Mouse (Mus musculus): Measurements from ENCODE around the gene Jarid2. TPM values are rescaled to one million over a fixed set of nuclear protein-coding genes. Genes with fewer than 3 reads are reported as not detected.

The Jarid2 gene
- polyA plus RNA-seq, 1 experiment = 10.5 TPM

DNA sequence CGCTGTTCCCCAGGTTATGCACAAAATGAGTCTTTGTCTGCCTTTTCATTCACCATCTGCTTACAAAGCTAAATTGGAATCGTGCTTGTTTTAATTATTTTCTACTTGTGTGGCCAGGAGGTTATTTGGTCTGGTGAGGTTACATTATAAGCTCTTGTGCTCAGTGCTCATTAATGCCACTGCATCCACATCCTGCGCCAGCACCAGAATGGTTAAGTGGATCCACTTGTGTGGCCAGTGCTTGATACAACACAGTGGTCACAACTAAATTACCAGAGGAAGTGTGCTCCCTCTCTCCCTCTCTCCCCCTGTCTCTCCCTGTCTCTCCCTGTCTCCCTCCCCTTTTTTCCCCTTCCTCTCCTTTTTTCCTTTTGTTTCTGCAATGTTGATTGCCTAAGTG lies 66.6 kb downstream of the Jarid2 start:
- Histone ChIP-seq H3K4me3 (ENCODE audit: insufficient read depth, low read depth, low read length) (no peak overlapping the region), H3K4me1 (ENCODE audit: control insufficient read depth, insufficient read depth, low read length) (peaks cover 31% of the 10 kb centered on the region), H3K36me3 (ENCODE audit: control insufficient read depth, insufficient read depth, low read length) (no peaks in the 10 kb centered on the region), H3K27ac (ENCODE audit: insufficient read depth, low read depth, low read length) (no peak overlapping the region), H3K27me3 (replicated peaks; ENCODE audit: control insufficient read depth, insufficient read depth, low read length) (no peaks in the 10 kb centered on the region)
- TF ChIP-seq CTCF (conservative IDR thresholded peaks at IDR 0.05; ENCODE audit: insufficient read depth, insufficient read length, low read depth, low read length) (no peak), POLR2A (IDR thresholded peaks at IDR 0.05; ENCODE audit: low read depth, low read length) (no peak)
- DNase-seq = no peak
- WGBS = 47% methylated on average over 3 of the region's 3 CpGs

- H3K4me1 ChIP-seq (ENCODE audit: control insufficient read depth, insufficient read depth, low read length) = peaks cover 29% of the 10 kb centered on the region
- H3K27me3 ChIP-seq (replicated peaks; ENCODE audit: control insufficient read depth, insufficient read depth, low read length) = no peaks in the 10 kb centered on the region
- peak; percentile 27 for DNase-seq
- TF ChIP-seq CTCF (conservative IDR thresholded peaks at IDR 0.05; ENCODE audit: insufficient read depth, insufficient read length, low read depth, low read length) = no peak
- no peak for TF ChIP-seq POLR2A (IDR thresholded peaks at IDR 0.05; ENCODE audit: low read depth, low read length)
- WGBS = 52% methylated on average over 2 of the region's 2 CpGs
- H3K4me3 ChIP-seq (ENCODE audit: insufficient read depth, low read depth, low read length) = no peak overlapping the region
- H3K27ac ChIP-seq (ENCODE audit: insufficient read depth, low read depth, low read length) = no peak overlapping the region
- H3K36me3 ChIP-seq (ENCODE audit: control insufficient read depth, insufficient read depth, low read length) = no peaks in the 10 kb centered on the region
These were observed 67.5 kb downstream of the Jarid2 start for GRCm38 (mm10) chr13:44796775-44797174.

DNA sequence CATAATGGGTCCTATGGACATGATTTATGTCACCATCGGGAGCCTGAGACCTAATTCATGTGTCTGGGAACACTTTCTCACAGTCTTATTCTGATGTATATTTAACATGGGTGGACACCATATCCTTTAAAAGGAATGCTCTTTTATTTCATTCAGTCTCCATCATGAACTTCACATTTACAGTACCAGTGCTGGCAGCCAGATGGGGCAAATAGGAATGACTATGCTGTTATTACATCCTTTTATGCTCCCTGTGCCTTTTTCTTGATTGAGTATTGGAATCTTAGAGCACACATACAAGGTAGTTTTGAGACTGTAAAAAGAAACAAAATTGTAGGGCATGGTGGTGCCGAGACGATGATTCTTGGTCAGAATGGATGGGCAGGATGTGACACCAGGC lies 69.0 kb downstream of the Jarid2 start:
- WGBS = 74% methylated on average over 3 of the region's 3 CpGs
- TF ChIP-seq POLR2A (IDR thresholded peaks at IDR 0.05; ENCODE audit: low read depth, low read length) (no peak), CTCF (conservative IDR thresholded peaks at IDR 0.05; ENCODE audit: insufficient read depth, insufficient read length, low read depth, low read length) (no peak)
- peaks cover 26% of the 10 kb centered on the region for H3K4me1 ChIP-seq (ENCODE audit: control insufficient read depth, insufficient read depth, low read length)
- no peak overlapping the region for H3K4me3 ChIP-seq (ENCODE audit: insufficient read depth, low read depth, low read length)
- H3K27ac ChIP-seq (ENCODE audit: insufficient read depth, low read depth, low read length) = no peak overlapping the region
- no peak for DNase-seq
- H3K27me3 ChIP-seq (replicated peaks; ENCODE audit: control insufficient read depth, insufficient read depth, low read length) = no peaks in the 10 kb centered on the region
- no peaks in the 10 kb centered on the region for H3K36me3 ChIP-seq (ENCODE audit: control insufficient read depth, insufficient read depth, low read length)

GRCm38 (mm10) chr13:44799166-44799565 lies 69.9 kb downstream of the Jarid2 start:
- TF ChIP-seq CTCF (conservative IDR thresholded peaks at IDR 0.05; ENCODE audit: insufficient read depth, insufficient read length, low read depth, low read length) (no peak), POLR2A (IDR thresholded peaks at IDR 0.05; ENCODE audit: low read depth, low read length) (no peak)

GRCm38 (mm10) chr13:44800059-44800458 lies 70.8 kb downstream of the Jarid2 start:
- DNase-seq = no peak
- TF ChIP-seq CTCF (conservative IDR thresholded peaks at IDR 0.05; ENCODE audit: insufficient read depth, insufficient read length, low read depth, low read length) (no peak), POLR2A (IDR thresholded peaks at IDR 0.05; ENCODE audit: low read depth, low read length) (no peak)

More at GRCm38 (mm10) chr13:44799166-44799565, 69.9 kb downstream of the Jarid2 start:
- Histone ChIP-seq H3K4me3 (ENCODE audit: insufficient read depth, low read depth, low read length) (no peak overlapping the region), H3K4me1 (ENCODE audit: control insufficient read depth, insufficient read depth, low read length) (peaks cover 22% of the 10 kb centered on the region), H3K36me3 (ENCODE audit: control insufficient read depth, insufficient read depth, low read length) (no peaks in the 10 kb centered on the region), H3K27ac (ENCODE audit: insufficient read depth, low read depth, low read length) (no peak overlapping the region), H3K27me3 (replicated peaks; ENCODE audit: control insufficient read depth, insufficient read depth, low read length) (no peaks in the 10 kb centered on the region)
- no peak for DNase-seq

GRCm38 (mm10) chr13:44804876-44805275 lies 75.6 kb downstream of the Jarid2 start:
- Histone ChIP-seq H3K4me1 (ENCODE audit: control insufficient read depth, insufficient read depth, low read length) (no peaks in the 10 kb centered on the region; the same call in 1 of the 2 replicates), H3K4me3 (ENCODE audit: insufficient read depth, low read depth, low read length) (no peak overlapping the region), H3K27ac (ENCODE audit: insufficient read depth, low read depth, low read length) (no peak overlapping the region), H3K27me3 (replicated peaks; ENCODE audit: control insufficient read depth, insufficient read depth, low read length) (no peaks in the 10 kb centered on the region), H3K36me3 (ENCODE audit: control insufficient read depth, insufficient read depth, low read length) (no peaks in the 10 kb centered on the region)
- peak; percentile 54 for DNase-seq
- WGBS = 16% methylated on average over 1 of the region's 1 CpGs
- TF ChIP-seq CTCF (conservative IDR thresholded peaks at IDR 0.05; ENCODE audit: insufficient read depth, insufficient read length, low read depth, low read length) (peak; percentile 63), POLR2A (IDR thresholded peaks at IDR 0.05; ENCODE audit: low read depth, low read length) (no peak)

More at GRCm38 (mm10) chr13:44800059-44800458, 70.8 kb downstream of the Jarid2 start:
- no peaks in the 10 kb centered on the region for H3K27me3 ChIP-seq (replicated peaks; ENCODE audit: control insufficient read depth, insufficient read depth, low read length)
- H3K36me3 ChIP-seq (ENCODE audit: control insufficient read depth, insufficient read depth, low read length) = no peaks in the 10 kb centered on the region
- H3K4me1 ChIP-seq (ENCODE audit: control insufficient read depth, insufficient read depth, low read length) = peaks cover 21% of the 10 kb centered on the region
- no peak overlapping the region for H3K27ac ChIP-seq (ENCODE audit: insufficient read depth, low read depth, low read length)
- no peak overlapping the region for H3K4me3 ChIP-seq (ENCODE audit: insufficient read depth, low read depth, low read length)
- WGBS = 61% methylated on average over 7 of the region's 7 CpGs

DNA sequence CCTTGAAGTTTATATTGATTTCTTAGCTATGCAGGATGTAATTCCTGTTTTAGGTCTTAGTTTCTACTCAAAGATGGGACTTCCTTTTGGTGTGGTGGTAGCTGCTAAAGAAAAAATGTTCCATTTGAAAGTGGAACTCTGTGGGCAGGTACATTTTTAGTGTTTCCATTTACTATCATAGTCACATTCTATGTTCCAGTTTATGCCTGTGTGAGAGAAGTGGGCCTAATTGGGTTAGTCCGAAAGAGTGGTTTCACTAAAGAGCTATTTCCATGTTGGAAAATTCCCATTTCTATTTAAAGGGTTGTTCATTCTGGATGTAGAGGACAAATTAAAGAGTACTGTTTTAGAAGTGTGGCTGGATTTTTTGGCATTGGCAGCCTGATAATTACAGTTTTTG lies 79.0 kb downstream of the Jarid2 start:
- no peak for DNase-seq
- H3K27me3 ChIP-seq (replicated peaks; ENCODE audit: control insufficient read depth, insufficient read depth, low read length) = no peaks in the 10 kb centered on the region

More for the DNA sequence above, 79.0 kb downstream of the Jarid2 start:
- no peak overlapping the region for H3K27ac ChIP-seq (ENCODE audit: insufficient read depth, low read depth, low read length)
- no peak overlapping the region for H3K4me3 ChIP-seq (ENCODE audit: insufficient read depth, low read depth, low read length)
- TF ChIP-seq POLR2A (IDR thresholded peaks at IDR 0.05; ENCODE audit: low read depth, low read length) (no peak), CTCF (conservative IDR thresholded peaks at IDR 0.05; ENCODE audit: insufficient read depth, insufficient read length, low read depth, low read length) (no peak)
- WGBS = 64% methylated on average over 1 of the region's 1 CpGs
- H3K4me1 ChIP-seq (ENCODE audit: control insufficient read depth, insufficient read depth, low read length) = peaks cover 3% of the 10 kb centered on the region; the same call in 1 of the 2 replicates
- no peaks in the 10 kb centered on the region for H3K36me3 ChIP-seq (ENCODE audit: control insufficient read depth, insufficient read depth, low read length)
